Mouse (Mus musculus) lung, postnatal 36 days (tissue): ENCODE measurements at regions not wholly inside any gene's neighbourhood (a gene's known extent, or its start where the extent isn't known, plus 50 kb on each side); places are given as distances from the start of the nearest gene placed in this dataset.

ENCODE experiments used
- DNase-seq: peaks from one replicate; pipeline ENCODE4 v3.0.0; 2022; ENCODE audit warnings: mixed read lengths

- DNase-seq, result peak; percentile 17
Observed at GRCm38 (mm10) chr1:195312426-195312825, 135.9 kb upstream of the Cr2 start.

GRCm38 (mm10) chr1:195285076-195285475 lies 108.6 kb upstream of the Cr2 start:
- no peak for DNase-seq

GRCm38 (mm10) chr1:195241496-195241895 lies 65.0 kb upstream of the Cr2 start:
- peak; percentile 98 for DNase-seq

- DNase-seq, result peak; percentile 77
Observed at GRCm38 (mm10) chr1:195232658-195233057, 56.1 kb upstream of the Cr2 start.

- DNase-seq, result no peak
Observed at GRCm38 (mm10) chr1:195227007-195227406, 50.5 kb upstream of the Cr2 start.
